Mouse (Mus musculus) midbrain, embryonic 16.5 days (tissue): Measurements from ENCODE around the gene Tdrd12. TPM values are rescaled to one million over a fixed set of nuclear protein-coding genes. Genes with fewer than 3 reads are reported as not detected.
A peak's percentile ranks its signal among the peaks of the same experiment; 100 is the strongest.

Experiments used
- ATAC-seq: fragments of 200-750 bp; cut with Nextera tagmentation; 2 replicates; pipeline ENCODE4 v1.8.0; 2017; ENCODE audit warnings: moderate TSS enrichment
- H3K27ac ChIP-seq: fragments of 300-500 bp; sonication (generic); 2 replicates; pipeline ENCODE4 v1.5.1; 2014; ENCODE audit warnings: mild to moderate bottlenecking, low read length, mixed read lengths
- H3K27me3 ChIP-seq: fragments of 300-500 bp; sonication (generic); 2 replicates; pipeline ENCODE4 v1.6.1; 2014; ENCODE audit warnings: low read depth, low read length, mixed read lengths; ENCODE audit not compliant: control insufficient read depth, insufficient read depth
- H3K36me3 ChIP-seq: fragments of 300-500 bp; sonication (generic); 2 replicates; pipeline ENCODE4 v1.6.1; 2014; ENCODE audit warnings: mild to moderate bottlenecking, low read length, moderate library complexity, mixed read lengths; ENCODE audit not compliant: control insufficient read depth, insufficient read depth
- H3K4me1 ChIP-seq: fragments of 300-500 bp; sonication (generic); 2 replicates; pipeline ENCODE4 v1.6.1; 2014; ENCODE audit warnings: mild to moderate bottlenecking, low read length, mixed read lengths; ENCODE audit not compliant: control insufficient read depth, insufficient read depth
- H3K4me2 ChIP-seq: fragments of 300-500 bp; sonication (generic); 2 replicates; pipeline ENCODE4 v1.6.1; 2014; ENCODE audit warnings: mild to moderate bottlenecking, low read length, mixed read lengths
- H3K4me3 ChIP-seq: fragments of 300-500 bp; sonication (generic); 2 replicates; pipeline ENCODE4 v1.5.1; 2014; ENCODE audit warnings: low read depth, mild to moderate bottlenecking, low read length, moderate library complexity, mixed read lengths
- H3K9ac ChIP-seq: fragments of 300-500 bp; sonication (generic); 2 replicates; pipeline ENCODE4 v1.6.1; 2014; ENCODE audit warnings: low read depth, low read length, mixed read lengths
- H3K9me3 ChIP-seq: fragments of 300-500 bp; sonication (generic); replicated peaks from 2 replicates; pipeline ENCODE4 v1.6.1; 2014; ENCODE audit warnings: mild to moderate bottlenecking, low read length, mixed read lengths; ENCODE audit not compliant: control insufficient read depth, poor library complexity, severe bottlenecking
- WGBS: fragments of 180-500 bp; shearing (Covaris S2); extraction: QIAGEN DNeasy Blood & Tissue Kit; methylation state at CpG from one replicate; pipeline ENCODE4 v1.1.7; 2014; 5-methylcytosine and 5-hydroxymethylcytosine counted together
- polyA plus RNA-seq: library from polyadenylated mRNA; unstranded; fragments of >200 nt; fragmentation: Nextera tagmentation; extraction: Ambion mirVana; gene quantifications from 2 replicates; pipeline ENCODE4 v1.2.1, GENCODE M21; 2015

Gene Tdrd12
- polyA plus RNA-seq: 0.37 and 0.63 TPM in 2 replicates

DNA sequence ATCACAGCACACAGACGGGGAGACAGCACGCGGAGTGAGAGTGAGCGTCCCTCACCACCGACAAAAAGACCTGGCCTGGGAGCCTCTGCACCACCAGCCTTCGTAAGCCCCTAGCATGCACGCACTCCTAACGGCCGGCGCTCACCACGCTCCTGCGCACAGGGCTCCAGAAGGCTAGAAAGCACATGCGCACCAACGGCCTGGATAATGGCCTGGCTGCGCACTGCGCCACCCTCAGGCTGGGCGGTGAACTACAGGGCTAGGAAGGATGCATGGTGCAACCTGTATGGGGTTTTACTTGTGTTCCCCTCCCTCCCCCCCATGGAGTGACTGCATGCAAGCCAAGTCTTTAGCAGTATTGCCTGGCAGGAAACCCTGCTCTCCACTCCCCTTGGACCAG lies at the start of gene Tdrd12:
Gene Tdrd12 (minus strand): TSS at position 184 of the 400 bp plus-strand sequence.
- 91% methylated on average over 17 of the region's 17 CpGs for WGBS
- no peaks in the 10 kb centered on the region for H3K36me3 ChIP-seq
- no peak within 1 kb of the TSS for H3K27ac ChIP-seq
- no peaks in the 10 kb centered on the region for H3K4me1 ChIP-seq
- no peak within 1 kb of the TSS for H3K4me2 ChIP-seq
- H3K4me3 ChIP-seq: no peak within 1 kb of the TSS
- no peaks in the 10 kb centered on the region for H3K9me3 ChIP-seq
- ATAC-seq: no peak
- H3K9ac ChIP-seq: no peak within 1 kb of the TSS
- H3K27me3 ChIP-seq: no peaks in the 10 kb centered on the region

DNA sequence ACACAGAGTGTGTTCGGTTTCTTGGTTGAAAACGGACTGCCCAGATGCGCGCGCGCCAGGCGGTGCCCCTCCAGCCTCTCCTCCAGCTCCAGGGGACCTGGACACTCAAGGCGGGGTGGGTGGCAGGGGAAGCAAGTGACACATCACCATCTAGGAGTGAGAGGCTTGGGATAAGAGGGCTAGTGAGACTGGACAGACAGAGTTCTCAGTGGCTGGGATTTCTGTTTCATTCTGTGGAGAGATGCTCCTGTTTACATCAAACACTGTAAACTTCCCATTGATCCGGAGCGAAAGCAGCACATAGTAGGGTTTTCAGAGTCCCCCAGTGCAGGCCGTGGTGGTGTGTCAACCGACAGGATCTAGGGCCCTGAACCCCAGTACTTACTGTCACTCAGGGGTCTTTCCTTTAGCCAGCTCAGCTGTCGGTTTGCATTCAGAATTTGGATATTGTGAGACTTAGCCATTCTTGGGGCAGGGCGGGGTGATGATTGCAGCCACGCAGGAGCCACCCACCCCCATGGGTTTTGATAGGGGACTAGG lies 49.4 kb upstream of the Tdrd12 start:
- 24% methylated on average over 15 of the region's 15 CpGs for WGBS
- H3K4me1 ChIP-seq: peaks cover 22% of the 10 kb centered on the region
- peak overlapping the region; percentile 94 for H3K4me3 ChIP-seq
- H3K36me3 ChIP-seq: no peaks in the 10 kb centered on the region
- H3K9ac ChIP-seq: peak overlapping the region; percentile 94
- no peaks in the 10 kb centered on the region for H3K9me3 ChIP-seq
- no peak overlapping the region for H3K27ac ChIP-seq
- ATAC-seq: no peak
- H3K4me2 ChIP-seq: peak overlapping the region; percentile 100
- H3K27me3 ChIP-seq: peaks cover 23% of the 10 kb centered on the region

DNA sequence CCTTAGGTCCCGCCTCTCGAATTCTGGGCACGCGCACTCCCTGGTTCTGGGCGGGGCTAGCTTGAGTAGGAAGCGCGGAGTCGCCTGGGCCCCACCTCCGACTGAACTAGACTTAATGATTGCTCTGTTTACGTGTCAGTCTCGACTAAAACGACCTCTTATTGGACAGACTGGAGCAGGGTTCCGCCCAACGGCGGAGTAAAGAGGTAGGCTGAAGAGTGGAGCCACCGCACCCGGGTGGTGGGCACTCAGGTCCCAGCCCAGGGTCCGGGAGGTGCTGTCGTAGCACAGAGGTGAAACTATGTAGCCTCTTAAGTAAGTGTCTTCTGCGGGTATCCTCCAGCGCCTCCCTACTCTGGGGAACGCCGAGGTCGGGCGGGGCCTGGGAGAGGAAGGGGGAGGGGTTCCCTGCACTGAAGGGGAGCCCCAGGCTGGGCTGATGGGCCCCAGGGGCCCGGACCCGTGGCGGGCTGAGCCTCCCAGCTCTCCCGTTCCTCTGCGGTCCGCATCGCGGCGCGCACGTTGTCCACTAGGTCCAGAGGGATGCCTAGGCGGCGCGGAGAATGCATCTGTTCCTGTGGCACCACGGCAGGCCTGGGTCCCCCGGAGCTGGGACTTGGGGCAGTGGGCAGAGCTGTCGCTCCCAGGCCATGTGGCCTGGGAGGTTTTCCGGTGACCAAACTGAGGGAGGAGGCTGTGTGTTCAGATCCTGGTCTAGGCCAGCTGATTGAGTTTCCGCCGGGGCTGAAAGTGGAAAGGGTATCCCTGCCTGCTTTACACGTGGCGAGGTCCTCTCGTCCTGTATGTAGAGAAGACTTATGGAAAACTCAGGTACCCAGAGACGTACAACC lies 48.7 kb upstream of the Tdrd12 start, which contains the start of gene Ankrd27:
Gene Ankrd27 (plus strand): TSS at position 190 of the 851 bp plus-strand sequence.
- Histone ChIP-seq H3K4me2 (peak within 1 kb of the TSS; percentile 100), H3K9ac (peak within 1 kb of the TSS; percentile 94), H3K4me1 (peaks cover 22% of the 10 kb centered on the region), H3K4me3 (peak within 1 kb of the TSS; percentile 94), H3K9me3 (no peaks in the 10 kb centered on the region), H3K27ac (peak within 1 kb of the TSS; percentile 72), H3K27me3 (peaks cover 23% of the 10 kb centered on the region), H3K36me3 (no peaks in the 10 kb centered on the region)
- peak; percentile 99 for ATAC-seq
- WGBS: under 1% methylated on average over 49 of the region's 49 CpGs

DNA sequence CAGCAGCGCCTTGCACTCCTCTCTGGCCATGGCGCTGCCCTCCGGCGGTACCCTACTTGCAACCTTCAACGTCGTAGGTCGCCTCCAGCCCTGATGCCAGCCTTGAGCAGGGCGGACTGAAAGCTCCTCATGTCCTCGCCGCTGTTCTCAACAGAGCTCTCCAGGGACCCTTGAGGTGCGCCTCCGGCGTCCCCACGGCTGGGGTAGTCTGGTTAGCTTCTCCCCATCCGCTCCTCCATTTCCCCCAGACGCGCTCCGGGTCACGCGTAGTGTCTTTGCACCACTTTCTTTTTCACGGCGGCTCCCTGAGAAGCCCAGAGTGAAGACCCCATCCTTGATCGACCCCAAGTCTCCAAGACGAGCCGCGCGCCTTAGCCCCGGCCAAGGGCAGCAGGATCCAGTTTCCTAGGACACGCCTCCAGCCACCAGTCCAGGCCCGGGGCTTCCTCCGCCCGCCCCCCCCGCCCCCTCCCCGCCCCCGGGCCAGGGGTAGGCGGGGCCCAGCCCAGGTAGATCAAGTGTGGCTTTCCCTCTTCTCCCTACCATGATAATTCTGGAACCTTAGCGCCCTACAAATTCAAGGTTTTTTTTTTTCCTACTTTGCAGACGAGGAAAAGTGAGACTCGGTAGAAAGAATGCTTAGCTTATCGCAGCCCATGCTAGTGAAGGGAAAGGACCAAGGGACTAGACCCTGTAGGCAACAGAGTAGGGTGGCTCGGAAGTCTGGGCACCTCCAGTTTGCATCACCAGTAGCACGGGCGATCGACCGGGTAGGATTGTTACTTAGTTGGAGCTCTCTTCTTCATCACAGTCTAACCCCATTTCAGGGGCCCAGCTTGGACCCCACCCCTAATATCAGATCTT lies 47.9 kb upstream of the Tdrd12 start, which contains the start of gene Rgs9bp:
Gene Rgs9bp (minus strand): TSS at position 392 of the 864 bp plus-strand sequence.
- Histone ChIP-seq H3K4me2 (peak within 1 kb of the TSS; percentile 100), H3K9me3 (no peaks in the 10 kb centered on the region), H3K27me3 (peaks cover 23% of the 10 kb centered on the region), H3K4me1 (peaks cover 22% of the 10 kb centered on the region), H3K36me3 (no peaks in the 10 kb centered on the region), H3K4me3 (peak within 1 kb of the TSS; percentile 94), H3K9ac (peak within 1 kb of the TSS; percentile 94), H3K27ac (peak within 1 kb of the TSS; percentile 72)
- WGBS: under 1% methylated on average over 45 of the region's 45 CpGs
- peak; percentile 79 for ATAC-seq

DNA sequence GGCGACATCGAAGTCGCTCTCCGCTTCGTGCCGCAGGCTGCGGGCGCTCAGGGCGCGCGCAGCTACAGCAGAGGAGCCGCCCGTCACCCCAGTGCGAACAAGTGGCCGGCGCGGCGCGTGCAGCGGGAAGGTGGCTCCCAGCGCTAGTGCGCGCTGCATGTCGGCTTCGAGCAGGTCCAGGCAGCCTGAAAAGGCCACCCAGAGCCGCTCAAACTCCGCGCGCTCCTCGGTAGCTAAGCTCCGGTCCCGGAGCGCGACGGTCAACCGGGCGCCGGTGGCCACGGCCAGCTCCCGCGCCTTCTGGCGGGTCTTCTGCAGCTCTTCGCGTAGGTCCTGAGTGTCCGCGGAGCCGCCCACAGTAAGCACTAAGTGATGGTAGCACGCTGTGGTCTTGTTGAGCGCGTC lies 47.2 kb upstream of the Tdrd12 start:
- Histone ChIP-seq H3K9me3 (no peaks in the 10 kb centered on the region), H3K4me3 (peak overlapping the region; percentile 94), H3K27me3 (peaks cover 23% of the 10 kb centered on the region), H3K4me2 (peak overlapping the region; percentile 100), H3K36me3 (no peaks in the 10 kb centered on the region), H3K9ac (peak overlapping the region; percentile 50), H3K27ac (no peak overlapping the region), H3K4me1 (peaks cover 22% of the 10 kb centered on the region)
- 1% methylated on average over 49 of the region's 50 CpGs for WGBS
- no peak for ATAC-seq

DNA sequence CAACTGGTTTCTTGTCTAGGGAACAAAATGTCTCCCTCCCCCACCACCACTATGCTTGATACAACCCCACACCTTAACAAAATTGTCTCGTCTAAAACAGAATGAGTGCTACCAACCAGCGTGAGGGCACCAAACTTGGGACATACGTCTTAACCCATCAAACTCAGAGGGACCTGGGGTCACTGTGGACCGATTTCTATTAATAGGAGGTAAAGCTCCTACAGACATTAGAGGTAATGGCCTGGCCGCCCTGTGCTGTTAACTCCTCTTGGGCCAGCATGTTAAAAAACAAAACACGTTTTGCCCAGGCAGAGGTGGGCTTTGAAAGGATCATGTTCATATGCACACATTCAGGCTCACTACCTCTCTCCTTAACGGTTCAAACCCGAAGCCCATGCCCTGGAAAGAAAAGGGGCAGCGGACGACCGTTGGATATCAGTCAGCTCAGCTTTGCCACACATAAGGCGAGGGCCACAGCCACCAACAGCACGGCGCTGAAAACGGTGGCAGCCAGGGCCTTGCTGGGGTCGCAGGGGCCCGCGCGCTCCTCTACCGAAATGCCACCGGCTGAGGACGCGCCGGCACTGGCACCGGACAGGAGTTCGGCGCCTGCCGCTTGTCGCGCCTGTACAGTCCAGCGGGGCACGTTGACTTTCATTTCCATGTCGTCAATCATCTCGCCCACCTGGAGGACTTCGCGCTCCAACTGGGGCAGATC lies 46.7 kb upstream of the Tdrd12 start:
- no peak for ATAC-seq
- Histone ChIP-seq H3K9me3 (no peaks in the 10 kb centered on the region), H3K27ac (no peak overlapping the region), H3K4me3 (peak overlapping the region; percentile 94), H3K36me3 (no peaks in the 10 kb centered on the region), H3K4me1 (peaks cover 22% of the 10 kb centered on the region), H3K9ac (peak overlapping the region; percentile 50), H3K4me2 (peak overlapping the region; percentile 100), H3K27me3 (peaks cover 23% of the 10 kb centered on the region)
- WGBS: 3% methylated on average over 36 of the region's 36 CpGs

DNA sequence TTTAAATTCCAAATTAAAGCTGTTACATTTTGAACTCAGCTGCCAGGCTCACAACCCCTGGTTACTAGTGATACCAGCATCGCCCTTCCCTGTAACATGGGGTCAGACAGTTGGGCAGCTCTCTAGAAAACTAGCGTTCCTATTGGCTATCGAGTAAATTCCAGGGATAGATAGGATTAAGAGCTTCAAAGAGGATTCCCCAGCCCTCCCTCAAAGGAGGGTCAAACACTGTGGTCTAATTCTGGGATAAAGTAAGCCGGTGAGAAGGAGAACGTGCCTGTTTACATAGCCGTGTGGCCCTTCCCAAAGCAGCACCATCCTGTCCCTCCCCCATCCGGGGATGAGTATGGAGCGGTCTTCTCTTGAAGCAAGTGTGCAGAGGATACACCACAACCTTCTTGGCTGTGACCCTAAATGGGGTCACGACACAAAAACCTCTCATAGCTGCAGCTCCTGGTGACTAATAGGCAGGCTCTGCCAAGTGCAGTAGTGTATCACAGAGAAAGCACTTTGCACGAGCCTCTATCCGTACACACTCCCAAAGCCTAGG lies 46.0 kb upstream of the Tdrd12 start:
- WGBS: 8% methylated on average over 11 of the region's 11 CpGs
- H3K9ac ChIP-seq: no peak overlapping the region
- H3K27me3 ChIP-seq: peaks cover 23% of the 10 kb centered on the region
- ATAC-seq: no peak
- H3K4me3 ChIP-seq: no peak overlapping the region
- H3K4me1 ChIP-seq: peaks cover 22% of the 10 kb centered on the region
- H3K4me2 ChIP-seq: no peak overlapping the region
- H3K27ac ChIP-seq: no peak overlapping the region
- no peaks in the 10 kb centered on the region for H3K36me3 ChIP-seq
- no peaks in the 10 kb centered on the region for H3K9me3 ChIP-seq

DNA sequence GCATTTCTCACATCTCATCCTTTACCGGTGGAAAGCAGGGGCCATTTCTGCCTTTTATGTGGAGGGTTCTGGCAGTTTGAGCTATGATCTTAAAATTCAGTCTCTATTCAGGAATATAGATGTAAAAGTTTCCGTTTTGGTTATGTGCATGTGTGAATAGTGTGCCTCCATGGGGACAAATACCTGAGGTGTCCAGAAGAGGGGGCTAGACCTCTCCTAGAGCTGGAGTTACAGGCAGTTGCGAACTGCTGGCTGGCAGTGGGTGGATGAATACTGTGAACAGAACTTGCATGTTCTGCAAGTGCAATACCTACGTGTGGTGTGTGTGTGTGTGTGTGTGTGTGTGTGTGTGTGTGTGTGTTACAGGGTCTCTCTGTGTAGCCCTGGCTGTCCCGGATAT lies 45.2 kb upstream of the Tdrd12 start:
- Histone ChIP-seq H3K36me3 (no peaks in the 10 kb centered on the region), H3K9ac (no peak overlapping the region), H3K4me3 (no peak overlapping the region), H3K4me2 (no peak overlapping the region), H3K9me3 (no peaks in the 10 kb centered on the region), H3K4me1 (peaks cover 22% of the 10 kb centered on the region), H3K27me3 (peaks cover 23% of the 10 kb centered on the region), H3K27ac (no peak overlapping the region)
- ATAC-seq: no peak
- WGBS: 61% methylated on average over 5 of the region's 5 CpGs
